Mouse (Mus musculus): ENCODE results near the gene Dennd1a. TPM values are rescaled to one million over a fixed set of nuclear protein-coding genes. Genes with fewer than 3 reads are reported as not detected.

Dennd1a gene
- polyA plus RNA-seq, 1 experiment: 12.2 TPM

DNA sequence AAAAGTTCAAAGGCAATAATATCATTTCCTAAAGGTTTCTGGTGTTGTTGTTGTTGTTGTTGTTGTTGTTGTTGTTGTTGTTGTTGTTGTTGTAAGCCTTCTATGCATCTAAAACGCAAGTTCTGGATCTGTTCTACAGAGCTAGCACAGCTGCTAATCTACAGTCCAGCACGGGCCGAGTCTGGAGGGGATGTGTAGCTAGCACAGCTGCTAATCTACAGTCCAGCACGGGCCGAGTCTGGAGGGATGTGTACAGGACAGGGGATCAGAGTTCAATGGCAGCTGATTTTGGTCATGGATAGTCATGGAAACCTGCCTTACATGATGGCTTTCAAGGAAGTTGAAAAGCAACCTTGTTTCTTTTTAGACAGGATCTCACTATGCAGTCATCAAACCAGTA is 57.3 kb downstream of the Dennd1a start:
- DNase-seq (ENCODE audit: low read depth): no peak

DNA sequence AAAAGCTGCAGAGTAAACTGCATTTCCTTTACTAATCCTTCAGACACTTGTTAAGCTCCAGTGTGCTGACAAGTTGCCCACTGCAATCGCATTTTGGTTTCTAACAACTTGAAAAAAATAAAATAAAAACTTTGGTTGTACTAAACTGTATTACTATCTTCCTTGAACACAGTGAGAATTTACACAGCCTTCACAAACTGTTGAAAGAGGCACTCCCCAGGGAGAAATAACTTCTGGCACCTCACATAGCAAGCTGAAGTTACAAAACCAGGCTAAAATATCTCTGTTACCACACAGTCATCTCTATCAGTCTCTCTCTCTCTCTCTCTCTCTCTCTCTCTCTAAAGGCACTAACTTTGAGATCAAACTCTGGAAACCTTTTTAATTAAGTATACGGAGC is 63.4 kb downstream of the Dennd1a start:
- no peak for DNase-seq (ENCODE audit: low read depth)

DNA sequence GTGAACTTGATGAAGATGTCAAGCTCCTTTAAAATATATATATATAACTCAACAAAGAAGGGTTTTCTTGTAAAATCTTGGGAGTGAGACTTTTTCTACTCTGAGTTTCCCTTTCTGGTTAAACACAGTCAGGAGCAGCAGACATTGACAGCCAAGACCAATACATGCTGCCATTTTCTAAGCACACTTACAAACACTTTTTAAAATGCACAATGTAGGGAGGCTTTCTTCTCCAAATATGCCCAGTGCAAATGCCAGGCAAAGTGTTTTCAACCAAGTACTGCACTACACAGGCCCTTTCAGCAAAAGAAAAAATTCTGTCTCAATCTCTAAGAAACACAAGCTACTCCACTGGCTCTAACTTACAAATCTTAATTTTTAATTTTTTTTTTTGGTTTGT is 65.7 kb downstream of the Dennd1a start:
- no peak for DNase-seq (ENCODE audit: low read depth)

DNA sequence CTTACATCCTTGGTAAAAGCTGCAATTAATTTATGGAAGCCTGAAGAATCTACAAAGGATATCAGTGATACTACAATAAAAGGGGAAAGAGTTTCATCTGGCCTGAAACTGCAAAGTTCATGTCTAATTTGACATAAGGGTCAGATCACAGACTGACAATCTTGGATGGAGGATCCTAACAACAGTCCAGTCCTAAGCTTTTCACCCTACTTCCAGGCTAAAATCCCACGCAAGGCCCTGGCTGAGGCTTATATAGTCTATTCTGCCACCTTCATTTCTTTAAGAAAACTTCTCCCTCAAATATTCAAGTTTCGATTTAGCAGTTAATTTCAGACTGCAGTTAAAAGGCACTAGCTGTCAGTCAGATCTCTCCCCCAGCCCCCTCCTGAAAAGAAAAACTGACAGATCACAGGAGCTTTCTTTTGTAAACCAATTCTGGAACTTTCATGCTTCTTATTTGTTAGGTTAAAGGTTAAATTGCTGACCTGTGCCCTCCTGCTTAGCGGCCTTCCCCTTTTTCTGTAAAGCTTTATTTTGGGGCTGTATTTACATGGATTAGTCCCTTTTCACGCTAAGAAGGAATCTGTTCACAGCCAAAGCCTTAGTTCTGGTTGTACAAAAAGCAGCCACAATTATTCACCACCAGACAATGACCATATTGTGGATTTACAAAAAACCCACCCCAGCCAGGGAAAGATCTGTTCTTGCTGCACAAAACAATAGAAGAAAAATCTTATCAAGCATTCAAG is 66.3 kb downstream of the Dennd1a start:
- DNase-seq (ENCODE audit: low read depth): no peak

DNA sequence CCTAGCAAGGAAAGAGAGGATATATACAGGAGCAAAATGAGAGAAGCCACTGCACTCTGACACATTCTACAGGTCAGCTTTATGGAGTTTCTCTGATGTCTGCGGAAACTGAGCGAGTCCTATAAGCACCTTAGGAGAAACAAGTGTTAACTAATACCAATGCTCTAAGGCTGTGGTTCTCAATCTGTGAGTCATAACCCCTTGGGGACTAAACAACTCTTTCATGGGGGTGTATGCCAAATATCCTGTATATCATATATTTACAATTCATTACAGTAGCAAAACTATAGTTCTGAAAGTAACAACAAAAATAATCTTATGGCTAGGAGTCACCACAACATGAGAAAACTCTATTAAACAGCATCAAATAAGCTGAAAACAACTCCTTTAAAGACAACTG is 67.5 kb downstream of the Dennd1a start:
- DNase-seq (ENCODE audit: low read depth): no peak

DNA sequence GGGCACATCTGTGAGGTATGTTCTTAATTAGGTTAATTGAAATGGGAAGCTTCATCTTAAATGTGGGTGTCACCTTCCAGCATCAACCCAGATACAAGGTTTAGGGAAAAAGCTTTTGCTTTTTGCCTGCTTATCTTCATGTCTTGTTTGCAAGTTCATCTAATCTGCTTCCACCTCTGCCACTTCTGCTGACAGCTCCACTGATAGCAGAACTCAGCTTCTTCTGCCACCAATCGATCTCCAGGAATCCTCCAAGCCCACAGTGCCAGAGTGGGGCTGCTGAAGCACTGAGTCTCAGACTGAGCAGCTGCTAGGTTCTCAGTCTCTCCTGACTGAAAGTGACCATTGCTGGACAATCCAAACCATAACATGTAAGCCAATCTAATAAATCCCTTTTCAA is 74.1 kb downstream of the Dennd1a start:
- DNase-seq (ENCODE audit: low read depth): no peak

DNA sequence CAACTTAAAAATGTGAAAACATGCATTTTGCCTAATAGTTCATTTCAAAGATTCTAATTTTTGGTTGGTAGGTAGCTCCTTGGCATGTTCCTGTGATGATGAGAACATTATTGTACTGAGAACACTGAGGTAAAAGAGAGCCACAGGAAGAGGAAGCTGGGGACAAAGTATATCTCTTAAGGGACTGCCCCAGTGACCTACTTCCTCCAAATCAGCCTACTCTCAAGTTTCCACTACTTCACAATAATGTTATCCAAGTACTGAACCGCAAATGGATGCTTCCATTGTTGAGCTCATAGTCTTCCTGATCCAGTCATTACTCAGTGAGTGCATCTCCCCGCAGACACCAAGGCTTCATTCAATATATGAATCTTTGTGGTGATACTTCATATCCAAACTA is 75.8 kb downstream of the Dennd1a start:
- no peak for DNase-seq (ENCODE audit: low read depth)

DNA sequence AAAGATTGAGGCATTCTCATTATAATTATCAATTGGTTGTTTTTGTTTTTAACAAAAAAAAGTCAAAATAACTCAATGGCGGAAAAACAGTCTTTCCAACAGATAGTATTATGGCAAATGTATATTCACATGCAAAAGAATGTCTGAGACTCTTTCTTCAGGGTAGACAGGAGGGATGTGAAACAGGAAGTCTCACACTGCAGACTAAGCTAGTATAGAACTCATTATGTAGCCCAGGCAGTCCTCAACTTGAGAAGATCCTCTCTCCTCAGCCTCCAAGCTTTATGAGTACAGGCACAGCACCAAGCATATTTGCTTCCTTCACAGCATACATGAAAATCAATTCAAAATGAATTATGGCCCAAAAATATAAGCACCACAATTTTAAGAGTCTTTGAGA is 79.4 kb downstream of the Dennd1a start:
- no peak for DNase-seq (ENCODE audit: low read depth)

DNA sequence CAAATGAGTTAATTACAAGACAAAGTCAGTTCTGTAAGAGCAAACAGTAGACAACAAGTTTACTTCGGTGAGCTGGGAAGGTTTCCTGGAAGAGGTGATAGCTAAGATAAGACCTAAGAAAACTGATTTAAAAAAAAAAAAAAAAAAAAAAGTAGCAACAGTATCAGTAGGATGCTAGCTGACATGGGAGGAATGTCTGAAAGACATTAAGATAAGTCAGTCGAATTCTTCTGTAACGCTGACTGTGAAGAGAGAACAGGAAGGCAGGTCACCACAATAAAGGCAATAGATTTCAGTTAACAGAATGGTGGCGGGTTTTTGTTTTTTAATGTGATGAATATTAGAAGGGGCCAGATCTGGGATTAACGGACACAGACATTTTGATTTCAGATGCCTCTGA is 81.9 kb downstream of the Dennd1a start:
- DNase-seq (ENCODE audit: low read depth): no peak

DNA sequence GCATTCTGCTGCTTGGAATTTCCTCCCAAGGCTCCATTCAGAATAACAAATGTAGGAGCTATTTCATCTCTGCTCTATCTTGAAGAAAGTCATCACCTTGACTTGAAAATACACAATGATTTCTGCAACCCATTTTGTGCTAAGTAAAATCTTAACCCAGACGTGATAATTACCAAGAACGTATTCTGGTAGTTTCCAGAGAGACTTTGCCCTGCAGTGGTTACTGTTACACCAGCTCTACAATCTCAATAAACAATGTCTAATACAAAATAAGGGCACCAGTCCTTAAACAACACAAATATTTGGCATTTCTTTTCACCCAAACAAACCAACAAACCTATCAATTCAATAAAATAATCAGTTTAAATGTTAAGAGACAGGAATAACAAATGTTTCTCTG is 82.5 kb downstream of the Dennd1a start:
- DNase-seq (ENCODE audit: low read depth): no peak

DNA sequence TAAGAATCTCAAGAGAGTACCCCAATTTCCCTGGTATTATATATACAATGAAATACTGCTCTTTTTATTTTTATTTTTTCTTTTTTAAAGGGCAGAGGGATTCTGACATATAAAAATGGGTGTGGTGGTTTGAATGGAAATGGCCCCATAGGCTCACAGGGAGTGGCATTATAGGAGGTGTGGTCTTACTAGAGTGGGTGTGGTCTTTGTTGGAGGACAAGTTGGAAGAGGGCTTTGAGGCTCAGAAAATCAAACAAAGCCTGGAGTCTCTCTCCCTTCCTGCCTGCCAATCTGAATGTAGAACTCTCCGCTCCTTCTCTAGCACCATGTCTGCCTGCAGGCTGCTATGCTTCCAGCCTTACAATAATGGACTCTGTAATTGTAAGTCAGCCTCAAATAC is 89.1 kb downstream of the Dennd1a start:
- no peak for DNase-seq (ENCODE audit: low read depth)

DNA sequence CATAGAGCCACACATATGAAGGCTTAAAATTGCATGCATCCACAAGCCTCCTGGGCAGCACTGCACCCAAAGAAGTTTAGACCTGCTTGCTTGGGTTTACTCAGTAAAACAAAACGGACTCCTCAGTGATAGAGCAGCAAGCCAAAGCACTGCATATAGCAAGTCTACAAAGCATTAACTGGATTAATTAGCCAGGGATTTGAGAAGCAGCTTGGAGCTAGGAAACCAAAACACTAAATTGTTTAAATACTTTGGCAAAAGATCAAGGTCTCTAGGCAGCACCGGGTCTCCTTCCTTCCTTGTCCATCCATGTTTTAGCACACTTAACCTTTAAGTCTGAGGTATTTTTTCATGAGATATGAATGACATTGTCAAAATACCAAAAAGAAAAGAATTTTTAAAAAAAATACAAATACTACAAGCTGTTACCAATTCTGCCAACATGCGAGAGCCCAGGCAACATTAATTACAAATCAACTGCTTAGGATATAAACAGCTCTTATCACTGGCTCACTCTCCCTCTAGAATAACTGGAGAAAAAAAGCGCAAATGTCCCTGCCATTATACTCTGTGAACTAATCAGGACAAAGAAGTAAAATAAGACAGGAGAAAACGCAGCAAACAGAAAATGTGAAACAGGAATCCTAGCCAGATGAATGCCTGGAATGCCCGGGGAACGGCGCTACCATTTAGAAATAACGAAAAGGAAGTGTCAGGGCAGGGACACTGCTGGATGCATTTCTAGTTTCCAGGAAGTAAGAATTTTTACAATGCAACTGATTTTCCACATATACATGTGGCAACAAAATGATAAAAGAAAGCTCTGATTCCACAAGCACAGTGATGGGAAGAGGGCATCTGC is 90.8 kb downstream of the Dennd1a start:
- DNase-seq (ENCODE audit: low read depth): no peak

DNA sequence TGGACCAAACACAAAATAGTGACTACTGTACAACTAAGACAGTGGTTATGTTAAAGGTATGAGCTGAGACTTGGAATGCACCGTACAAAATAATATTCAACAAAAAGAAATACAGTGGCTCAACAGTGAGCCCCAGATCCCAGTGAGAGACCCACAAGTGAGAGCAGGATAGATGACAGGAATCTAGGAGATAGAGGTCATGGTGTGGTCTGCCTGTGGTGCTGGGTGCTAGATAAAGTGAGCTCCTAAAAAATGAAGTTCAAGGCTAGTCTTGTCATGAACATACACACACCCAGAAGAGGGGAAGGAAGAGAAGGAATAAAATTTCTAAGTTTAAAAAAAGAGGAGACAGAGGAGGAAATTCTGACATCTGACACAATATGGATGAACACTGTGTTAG is 95.2 kb downstream of the Dennd1a start:
- no peak for DNase-seq (ENCODE audit: low read depth)

DNA sequence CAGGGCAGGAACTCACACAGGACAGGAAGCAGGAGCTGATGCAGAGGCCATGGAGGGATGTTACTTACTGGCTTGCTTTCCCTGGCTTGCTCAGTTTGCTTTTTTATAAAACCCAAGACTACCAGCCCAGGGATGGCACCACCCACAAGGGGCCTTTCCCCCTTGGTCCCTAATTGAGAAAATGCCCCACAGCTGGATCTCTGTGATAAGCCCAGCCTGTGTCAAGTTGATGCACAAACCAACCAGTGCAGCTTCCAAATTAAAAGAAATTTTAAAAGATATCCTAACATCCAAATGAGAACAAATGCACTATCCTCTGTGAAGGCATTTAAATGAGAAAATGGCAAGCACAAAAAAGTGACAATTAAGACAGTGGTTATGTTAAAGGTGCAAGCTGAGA is 95.6 kb downstream of the Dennd1a start:
- DNase-seq (ENCODE audit: low read depth): no peak

DNA sequence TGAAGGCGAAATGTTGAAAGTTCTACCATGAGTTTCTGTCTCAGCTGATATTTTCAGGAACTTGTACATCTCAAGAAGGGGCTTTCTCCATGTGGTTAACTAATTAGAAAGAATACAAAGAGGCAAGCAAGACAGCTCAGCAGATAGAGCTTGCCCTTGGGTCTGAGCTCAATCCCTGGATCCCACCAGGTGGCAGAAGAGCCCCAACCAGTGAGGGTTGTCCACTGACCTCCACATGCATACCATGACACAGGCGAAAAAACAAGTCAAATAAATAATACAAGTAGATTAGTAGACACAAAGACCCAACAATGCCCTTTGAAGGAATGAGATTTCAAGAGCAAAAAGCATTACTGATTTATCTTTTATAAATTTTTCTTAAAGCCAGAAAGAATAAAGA is 100.8 kb downstream of the Dennd1a start:
- no peak for DNase-seq (ENCODE audit: low read depth)

DNA sequence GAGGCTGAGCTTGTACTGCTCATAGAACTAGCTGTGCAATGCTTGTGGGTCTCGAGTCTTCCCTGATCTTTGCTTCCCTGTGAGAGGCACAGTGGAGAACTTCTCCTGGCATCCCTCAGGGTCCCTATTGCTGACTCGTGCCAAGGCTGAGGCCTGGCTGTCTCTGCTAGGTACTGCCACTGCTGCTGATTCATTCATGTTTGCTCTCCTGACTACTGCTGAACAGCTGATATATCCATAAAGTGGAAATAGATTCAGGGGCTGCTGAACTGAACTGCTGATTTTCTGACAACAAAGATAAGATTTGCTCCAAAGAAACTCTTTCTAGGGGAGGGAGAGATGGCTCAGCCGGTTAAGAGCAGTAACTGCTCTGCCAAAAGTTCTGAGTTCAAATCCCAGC is 102.2 kb downstream of the Dennd1a start:
- no peak for DNase-seq (ENCODE audit: low read depth)

DNA sequence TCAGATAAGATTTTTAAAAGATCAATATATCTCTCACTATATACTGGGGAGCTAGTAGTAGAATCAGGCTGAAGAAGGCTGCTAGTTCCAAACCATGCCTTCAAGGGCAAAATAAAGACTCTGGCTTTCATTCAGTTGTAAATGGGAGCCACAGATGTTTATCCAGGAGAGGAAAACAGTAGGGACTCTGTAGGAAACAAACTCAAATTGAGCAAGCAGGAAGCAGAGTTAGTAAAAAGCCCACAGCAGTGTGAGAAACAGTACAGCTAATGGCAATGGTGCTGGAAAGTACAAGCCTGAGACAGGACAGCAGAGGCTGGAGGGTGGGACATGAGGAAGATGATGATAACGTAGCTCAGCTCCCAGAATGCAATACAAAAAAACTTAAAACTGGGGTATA is 103.3 kb downstream of the Dennd1a start:
- no peak for DNase-seq (ENCODE audit: low read depth)

DNA sequence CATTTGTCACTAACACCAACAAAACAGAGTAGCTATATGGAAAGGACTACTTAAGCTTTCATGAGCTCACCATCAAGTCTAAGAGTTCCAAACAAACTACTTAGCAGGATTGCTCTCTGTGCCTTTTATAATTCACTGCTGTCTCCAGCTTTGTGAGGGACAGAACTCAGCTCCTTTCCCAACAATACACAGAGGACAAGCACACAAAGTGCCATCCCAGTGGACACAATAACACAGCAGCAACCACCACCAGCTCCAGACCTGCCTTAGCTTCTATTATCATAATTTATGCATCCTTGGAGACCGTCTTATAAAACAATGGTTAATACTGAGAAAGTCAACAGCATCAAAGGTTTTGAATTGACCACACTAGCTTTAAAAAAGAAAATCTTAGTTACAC is 104.9 kb downstream of the Dennd1a start:
- DNase-seq (ENCODE audit: low read depth): no peak

DNA sequence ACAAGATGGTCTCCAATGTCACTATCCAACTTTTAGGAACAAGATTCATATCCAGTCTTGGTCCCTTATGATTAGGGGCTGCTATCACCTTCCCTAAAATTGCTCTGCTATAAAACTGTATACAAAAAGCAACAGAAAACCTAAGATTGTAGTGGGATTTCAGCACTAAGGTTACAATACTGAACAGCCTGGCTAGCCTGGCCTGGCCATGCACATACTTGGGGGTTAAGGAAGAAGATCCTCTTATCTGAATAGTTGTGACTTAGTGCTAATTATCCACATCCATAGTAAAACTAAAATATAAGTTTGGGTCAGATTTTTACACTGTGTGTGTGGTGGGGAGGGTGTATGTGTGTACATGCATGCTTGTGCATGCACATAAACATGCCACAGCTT is 109.6 kb downstream of the Dennd1a start:
- DNase-seq (ENCODE audit: low read depth): no peak

DNA sequence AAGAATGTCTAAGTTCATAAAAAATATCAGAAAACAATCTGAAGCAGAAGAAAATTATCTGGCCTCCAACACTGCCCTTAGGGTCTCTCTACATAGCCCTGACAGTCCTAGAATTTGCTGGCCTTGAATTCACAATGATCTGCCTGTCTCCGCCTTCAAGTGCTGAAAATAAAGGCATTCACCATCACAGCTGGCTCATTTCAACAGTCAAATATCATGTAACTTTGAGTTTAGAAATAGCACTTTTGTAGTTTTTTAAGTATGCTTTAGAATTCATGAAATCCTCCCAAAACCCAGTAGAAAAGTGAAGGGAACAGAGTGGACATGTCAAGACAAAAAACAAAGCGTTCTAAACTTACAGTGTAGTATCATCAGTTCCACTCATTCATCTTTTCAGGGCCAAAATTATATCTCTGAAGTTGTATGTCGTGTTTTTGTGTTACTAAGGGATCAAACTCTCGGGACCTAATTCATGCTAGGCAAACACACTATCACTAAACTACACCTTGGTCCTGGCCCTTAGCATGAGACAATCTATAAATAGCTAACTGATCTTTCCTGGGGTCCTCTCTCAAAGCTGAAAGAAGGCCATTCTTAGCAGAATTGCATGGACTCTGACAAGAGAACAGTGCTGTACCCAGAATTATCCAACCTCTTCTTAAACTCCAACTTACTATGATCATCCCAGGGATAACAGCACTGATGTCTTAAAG is 110.2 kb downstream of the Dennd1a start:
- no peak for DNase-seq (ENCODE audit: low read depth)

DNA sequence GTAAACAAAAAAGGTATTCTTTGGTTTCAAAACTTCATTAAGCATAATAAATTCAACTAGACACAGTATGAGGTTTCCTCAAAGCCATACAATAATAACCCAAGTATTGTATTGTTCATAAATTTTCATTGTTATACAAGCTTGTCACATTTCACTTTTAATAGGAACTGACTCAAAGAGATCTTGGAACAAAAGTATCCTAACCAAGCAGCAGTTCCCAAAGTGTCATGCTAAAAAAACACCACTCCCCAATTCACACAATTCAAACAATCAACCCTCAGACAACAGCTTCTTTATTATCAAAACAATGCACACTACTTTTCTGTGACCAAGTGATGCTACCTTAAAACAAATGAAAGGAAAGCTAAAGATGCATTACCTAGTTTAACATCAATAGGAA is 111.9 kb downstream of the Dennd1a start:
- DNase-seq (ENCODE audit: low read depth): no peak

DNA sequence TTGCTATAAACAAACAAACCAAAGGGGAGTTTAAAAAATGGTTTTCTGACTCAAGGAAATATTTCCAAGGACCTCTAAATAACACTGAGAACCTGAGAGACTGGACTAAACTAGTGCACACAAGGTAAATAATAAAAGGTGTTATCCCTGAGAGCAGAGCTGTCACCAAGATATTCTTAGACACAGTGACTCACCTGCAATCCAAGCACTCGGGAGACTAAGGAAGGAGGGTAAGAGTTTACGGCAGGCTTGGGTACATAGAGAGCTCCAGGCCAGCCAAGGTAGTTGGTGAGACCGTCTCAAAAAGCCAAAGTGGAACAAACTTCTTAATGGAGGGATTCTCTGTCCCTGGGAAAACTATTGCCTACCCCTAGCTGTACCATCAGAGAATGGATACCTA is 118.6 kb downstream of the Dennd1a start:
- DNase-seq (ENCODE audit: low read depth): no peak

DNA sequence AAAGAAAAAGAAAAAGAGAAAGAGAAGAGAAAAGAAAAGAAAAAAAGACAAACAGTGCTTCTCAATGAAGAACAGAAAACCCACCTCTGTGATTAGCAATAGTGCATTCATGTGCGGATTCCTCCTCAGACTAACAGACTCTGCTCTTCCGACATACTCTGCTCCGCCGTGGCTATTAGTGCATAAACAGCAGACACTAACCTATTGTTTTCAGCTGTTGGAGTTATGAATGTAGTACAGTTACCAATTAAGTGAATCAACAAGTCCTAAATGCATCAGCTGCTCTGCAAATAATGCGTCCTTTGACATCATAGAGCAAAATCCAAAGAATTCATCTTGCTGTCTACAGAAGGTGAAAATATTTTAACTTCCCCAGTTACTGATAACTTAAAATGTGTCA is 121.2 kb downstream of the Dennd1a start:
- no peak for DNase-seq (ENCODE audit: low read depth)
